Mouse (Mus musculus) hindbrain, embryonic 11.5 days (tissue): ENCODE results near the gene Lemd2. TPM values are rescaled to one million over a fixed set of nuclear protein-coding genes. Genes with fewer than 3 reads are reported as not detected.

Experiments
- ATAC-seq: fragments of 200-750 bp; cut with Nextera tagmentation; 2 replicates; pipeline ENCODE4 v1.8.0; 2017; ENCODE audit warnings: mild to moderate bottlenecking, moderate TSS enrichment, moderate library complexity; ENCODE audit not compliant: low FRiP score
- DNase-seq: peaks from one replicate; pipeline ENCODE4 v3.0.0-alpha.2; 2015; ENCODE audit warnings: low spot score
- H3K27ac ChIP-seq: fragments of 300-500 bp; sonication (generic); 2 replicates; pipeline ENCODE4 v1.5.1; 2014; ENCODE audit warnings: mild to moderate bottlenecking, low read depth, low read length
- H3K27me3 ChIP-seq: fragments of 300-500 bp; sonication (generic); 2 replicates; pipeline ENCODE4 v1.6.1; 2014; ENCODE audit warnings: mild to moderate bottlenecking, low read length, moderate library complexity, mixed read lengths; ENCODE audit not compliant: control insufficient read depth, insufficient read depth
- H3K36me3 ChIP-seq: fragments of 300-500 bp; sonication (generic); 2 replicates; pipeline ENCODE4 v1.6.1; 2014; ENCODE audit warnings: mild to moderate bottlenecking, low read length, moderate library complexity, mixed read lengths; ENCODE audit not compliant: control insufficient read depth, insufficient read depth
- H3K4me1 ChIP-seq: fragments of 300-500 bp; sonication (generic); replicated peaks from 2 replicates; pipeline ENCODE4 v1.6.1; 2014; ENCODE audit warnings: low read length, mixed read lengths; ENCODE audit not compliant: control insufficient read depth, insufficient read depth
- H3K4me2 ChIP-seq: fragments of 300-500 bp; sonication (generic); replicated peaks from 2 replicates; pipeline ENCODE4 v1.6.1; 2014; ENCODE audit warnings: mild to moderate bottlenecking, low read depth, low read length
- H3K4me3 ChIP-seq: fragments of 300-500 bp; sonication (generic); 2 replicates; pipeline ENCODE4 v1.5.1; 2014; ENCODE audit warnings: low read depth, low read length
- H3K9ac ChIP-seq: fragments of 300-500 bp; sonication (generic); 2 replicates; pipeline ENCODE4 v1.6.1; 2014; ENCODE audit warnings: low read depth, low read length
- H3K9me3 ChIP-seq: fragments of 300-500 bp; sonication (generic); 2 replicates; pipeline ENCODE4 v1.6.1; 2016; ENCODE audit warnings: low read length; ENCODE audit not compliant: control insufficient read depth
- WGBS: fragments of 180-500 bp; shearing (Covaris S2); extraction: QIAGEN DNeasy Blood & Tissue Kit; methylation state at CpG from one replicate; pipeline ENCODE4 v1.1.7; 2014; 5-methylcytosine and 5-hydroxymethylcytosine counted together
- polyA plus RNA-seq: library from polyadenylated mRNA; unstranded; fragments of >200 nt; fragmentation: Nextera tagmentation; extraction: Ambion mirVana; gene quantifications from 2 replicates; pipeline ENCODE4 v1.2.1, GENCODE M21; 2014

Lemd2 gene
- 12.4 and 16.5 TPM in 2 replicates for polyA plus RNA-seq

GRCm38 (mm10) chr17:27204075-27204909 is at the start of gene Lemd2:
TSS of gene Lemd2 (minus strand) at chr17:27204469.
- Histone ChIP-seq H3K4me2 (peak within 1 kb of the TSS; percentile 93), H3K4me1 (no peaks in the 10 kb centered on the region; the same call in 1 of the 2 replicates), H3K9ac (peak within 1 kb of the TSS; percentile 94), H3K36me3 (peaks cover 13% of the 10 kb centered on the region; the same call in 1 of the 2 replicates), H3K9me3 (no peaks in the 10 kb centered on the region), H3K27ac (peak within 1 kb of the TSS; percentile 97), H3K27me3 (no peaks in the 10 kb centered on the region), H3K4me3 (peak within 1 kb of the TSS; percentile 92)
- peak; percentile 96 for DNase-seq
- ATAC-seq, result peak; percentile 89
- WGBS, result 8% methylated on average over 64 of the region's 97 CpGs

DNA sequence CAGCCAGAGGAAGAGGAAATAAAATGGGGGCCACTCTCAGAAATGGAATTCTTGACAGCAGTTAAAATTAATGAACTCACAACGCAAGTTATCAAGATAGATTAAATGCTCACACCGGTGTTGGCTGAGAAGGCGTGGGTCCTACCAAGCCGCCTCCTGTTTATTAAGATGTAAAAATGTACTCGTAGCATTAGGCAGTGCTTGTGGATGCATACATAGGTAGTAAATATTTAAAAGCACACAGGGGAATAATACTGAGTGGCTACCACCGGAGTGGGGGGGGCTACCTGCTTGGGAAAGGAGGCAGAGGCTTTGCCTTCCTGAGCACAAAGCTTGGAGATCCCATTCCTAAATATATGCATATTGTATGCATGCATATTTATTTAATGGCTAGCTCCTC is 46.9 kb upstream of the Lemd2 start:
- Histone ChIP-seq H3K9ac (no peak overlapping the region), H3K27ac (no peak overlapping the region), H3K9me3 (no peaks in the 10 kb centered on the region), H3K4me1 (no peaks in the 10 kb centered on the region), H3K4me3 (no peak overlapping the region), H3K4me2 (no peak overlapping the region), H3K27me3 (no peaks in the 10 kb centered on the region), H3K36me3 (no peaks in the 10 kb centered on the region)
- DNase-seq (no peak), ATAC-seq (no peak)
- 79% methylated on average over 6 of the region's 6 CpGs for WGBS

DNA sequence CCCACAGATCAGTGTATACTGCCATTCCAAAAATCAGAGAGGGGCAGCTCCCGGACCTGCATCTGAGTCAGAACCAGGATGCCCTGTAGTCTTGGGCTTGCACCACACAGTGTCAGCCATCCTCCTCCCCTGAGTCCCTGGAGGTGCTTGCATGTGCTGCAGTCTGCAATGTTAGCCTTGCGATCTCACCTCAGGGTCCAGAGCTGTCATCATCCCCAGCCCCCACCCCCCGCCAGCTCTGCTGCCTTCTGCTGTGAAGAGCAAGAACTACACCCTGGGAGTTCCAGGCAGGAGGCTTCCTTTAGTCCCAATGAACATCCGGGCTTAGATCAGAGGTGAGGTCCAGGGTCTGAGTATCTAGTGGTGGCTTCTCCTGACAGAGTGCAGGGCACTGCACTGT is 46.2 kb upstream of the Lemd2 start:
- Histone ChIP-seq H3K4me3 (no peak overlapping the region), H3K27me3 (no peaks in the 10 kb centered on the region), H3K9me3 (no peaks in the 10 kb centered on the region), H3K36me3 (no peaks in the 10 kb centered on the region), H3K4me2 (no peak overlapping the region), H3K9ac (no peak overlapping the region), H3K27ac (no peak overlapping the region), H3K4me1 (no peaks in the 10 kb centered on the region)
- 29% methylated on average over 4 of the region's 4 CpGs for WGBS
- ATAC-seq (no peak), DNase-seq (no peak)

DNA sequence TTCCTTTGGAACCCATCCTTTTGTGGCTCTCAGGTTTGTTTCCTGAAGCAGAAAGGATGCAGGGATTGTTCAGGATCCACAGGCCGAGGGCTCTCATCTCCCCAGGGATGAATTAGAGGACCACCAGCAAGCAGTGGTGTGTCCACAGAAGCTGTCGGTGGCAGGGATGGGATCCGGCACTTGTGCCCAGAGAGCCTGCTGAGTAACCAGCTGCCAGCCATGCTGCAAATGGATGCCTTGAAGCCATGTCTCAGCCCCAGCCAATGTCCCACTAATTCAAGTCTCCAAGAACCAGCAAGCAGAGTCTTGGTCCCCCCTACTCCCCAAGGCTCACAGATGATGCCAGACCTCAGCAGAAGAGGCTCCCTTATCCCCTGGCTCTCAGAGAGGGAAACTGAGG is 44.8 kb upstream of the Lemd2 start:
- DNase-seq, result no peak
- WGBS, result 68% methylated on average over 3 of the region's 3 CpGs
- no peaks in the 10 kb centered on the region for H3K9me3 ChIP-seq

DNA sequence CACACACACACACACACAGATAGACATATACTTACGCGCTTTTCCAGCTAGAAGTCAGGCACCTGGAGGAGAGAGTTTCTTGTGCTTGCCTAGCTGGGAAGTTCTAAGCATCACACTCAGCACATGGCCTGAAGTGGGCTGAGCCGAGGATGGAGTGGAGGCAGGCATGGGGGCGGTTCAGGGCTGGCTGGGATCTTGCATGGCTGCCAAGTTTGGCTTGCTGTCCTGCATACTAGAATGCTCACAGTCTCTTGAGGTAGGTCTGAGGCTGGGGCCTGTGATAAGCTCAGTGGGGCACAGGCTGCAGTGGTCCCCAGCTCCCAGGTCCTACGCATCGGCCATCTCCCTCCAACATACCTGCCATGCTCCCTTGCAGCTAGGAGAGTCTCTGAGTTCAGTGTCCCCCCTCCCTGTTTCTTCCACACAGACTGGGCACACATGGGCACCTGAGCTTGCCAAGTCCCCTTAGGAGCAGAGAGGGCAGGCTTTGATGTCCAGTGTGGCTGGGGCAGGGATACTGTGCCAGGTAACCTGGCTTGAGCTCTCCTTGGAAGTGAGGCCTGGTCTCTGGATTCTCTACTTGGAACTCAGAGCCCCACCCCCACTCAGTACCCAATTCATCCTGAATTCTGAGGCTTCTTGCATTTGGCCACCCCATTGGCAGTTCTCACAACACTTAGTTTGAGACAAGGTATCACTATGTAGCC is 43.6 kb upstream of the Lemd2 start:
- H3K4me3 ChIP-seq, result no peak overlapping the region
- DNase-seq, result no peak

More for the DNA sequence above, 44.8 kb upstream of the Lemd2 start:
- Histone ChIP-seq H3K4me2 (no peak overlapping the region), H3K27me3 (no peaks in the 10 kb centered on the region), H3K4me1 (no peaks in the 10 kb centered on the region), H3K9ac (no peak overlapping the region), H3K4me3 (no peak overlapping the region), H3K27ac (no peak overlapping the region), H3K36me3 (no peaks in the 10 kb centered on the region)
- no peak for ATAC-seq

GRCm38 (mm10) chr17:27245851-27246381 is 41.6 kb upstream of the Lemd2 start:
- 73% methylated on average over 10 of the region's 10 CpGs for WGBS
- no peak for DNase-seq
- Histone ChIP-seq H3K9ac (no peak overlapping the region), H3K36me3 (no peaks in the 10 kb centered on the region), H3K27me3 (no peaks in the 10 kb centered on the region), H3K4me3 (no peak overlapping the region), H3K27ac (no peak overlapping the region), H3K9me3 (no peaks in the 10 kb centered on the region), H3K4me2 (no peak overlapping the region), H3K4me1 (no peaks in the 10 kb centered on the region)
- ATAC-seq, result no peak

More for the DNA sequence above, 43.6 kb upstream of the Lemd2 start:
- Histone ChIP-seq H3K4me2 (no peak overlapping the region), H3K4me1 (no peaks in the 10 kb centered on the region), H3K27ac (no peak overlapping the region), H3K36me3 (no peaks in the 10 kb centered on the region), H3K27me3 (no peaks in the 10 kb centered on the region), H3K9ac (no peak overlapping the region), H3K9me3 (no peaks in the 10 kb centered on the region)
- WGBS, result 86% methylated on average over 6 of the region's 6 CpGs
- no peak for ATAC-seq

GRCm38 (mm10) chr17:27244912-27245311 is 40.6 kb upstream of the Lemd2 start:
- no peak overlapping the region for H3K4me2 ChIP-seq
- H3K27ac ChIP-seq, result no peak overlapping the region
- H3K9ac ChIP-seq, result no peak overlapping the region
- 77% methylated on average over 4 of the region's 4 CpGs for WGBS
- no peaks in the 10 kb centered on the region for H3K36me3 ChIP-seq
- no peaks in the 10 kb centered on the region for H3K27me3 ChIP-seq
- H3K4me1 ChIP-seq, result no peaks in the 10 kb centered on the region
- no peaks in the 10 kb centered on the region for H3K9me3 ChIP-seq
- H3K4me3 ChIP-seq, result no peak overlapping the region
- no peak for DNase-seq
- no peak for ATAC-seq

DNA sequence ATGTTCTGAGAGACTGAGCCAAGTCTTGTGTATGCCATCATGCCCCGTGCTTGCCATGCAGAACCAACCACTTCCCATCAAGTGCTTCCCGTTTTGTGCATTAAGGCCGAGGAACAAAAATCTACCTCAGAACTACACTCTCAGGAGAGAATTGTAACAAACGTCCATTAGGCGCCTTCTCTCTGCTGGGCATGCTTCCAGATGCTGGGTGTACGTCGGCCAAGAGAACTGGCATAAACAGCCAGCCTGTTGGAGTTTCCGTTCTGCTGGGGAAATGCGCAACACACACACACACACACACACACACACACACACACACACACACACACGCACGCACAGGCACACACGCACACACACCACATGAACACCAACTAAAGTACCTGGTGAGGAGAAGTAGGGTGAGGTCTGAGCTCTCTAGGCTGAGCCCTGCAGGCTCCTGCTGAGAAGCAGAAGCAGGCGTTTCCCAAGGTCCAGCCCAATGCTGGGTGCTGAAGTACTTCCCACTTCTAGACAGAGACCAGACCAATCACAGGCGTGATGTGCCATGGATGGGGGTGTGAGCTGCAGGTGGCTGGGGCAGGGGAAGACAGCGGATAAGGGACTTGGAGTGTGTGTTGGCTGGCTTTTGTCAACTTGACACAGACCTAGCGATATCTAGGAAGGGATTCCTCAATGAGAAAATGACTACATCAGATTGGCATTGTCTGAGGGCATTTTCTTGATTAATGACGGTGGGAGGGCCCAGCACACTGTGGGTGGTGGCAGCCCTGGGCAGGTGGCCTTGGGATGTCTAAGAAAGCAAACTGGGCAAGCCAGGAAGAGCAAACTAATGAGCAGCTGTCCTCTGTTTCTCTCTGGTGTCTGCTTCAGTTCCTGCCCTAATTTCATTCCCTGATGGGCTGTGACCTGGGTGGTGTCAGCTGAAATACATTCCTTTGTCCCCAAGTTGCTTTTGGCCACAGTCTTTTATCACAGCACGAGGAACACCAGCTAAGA is 38.2 kb upstream of the Lemd2 start:
- WGBS, result 75% methylated on average over 16 of the region's 18 CpGs
- Histone ChIP-seq H3K4me3 (no peak overlapping the region), H3K9ac (no peak overlapping the region), H3K9me3 (no peaks in the 10 kb centered on the region), H3K4me1 (no peaks in the 10 kb centered on the region), H3K27me3 (no peaks in the 10 kb centered on the region), H3K4me2 (no peak overlapping the region), H3K36me3 (no peaks in the 10 kb centered on the region), H3K27ac (no peak overlapping the region)
- DNase-seq (no peak), ATAC-seq (no peak)
